Mouse (Mus musculus): ENCODE measurements around the gene Magi1. TPM values are rescaled to one million over a fixed set of nuclear protein-coding genes. Genes with fewer than 3 reads are reported as not detected.

The Magi1 gene
- polyA plus RNA-seq, 1 experiment: 2.1 TPM

DNA sequence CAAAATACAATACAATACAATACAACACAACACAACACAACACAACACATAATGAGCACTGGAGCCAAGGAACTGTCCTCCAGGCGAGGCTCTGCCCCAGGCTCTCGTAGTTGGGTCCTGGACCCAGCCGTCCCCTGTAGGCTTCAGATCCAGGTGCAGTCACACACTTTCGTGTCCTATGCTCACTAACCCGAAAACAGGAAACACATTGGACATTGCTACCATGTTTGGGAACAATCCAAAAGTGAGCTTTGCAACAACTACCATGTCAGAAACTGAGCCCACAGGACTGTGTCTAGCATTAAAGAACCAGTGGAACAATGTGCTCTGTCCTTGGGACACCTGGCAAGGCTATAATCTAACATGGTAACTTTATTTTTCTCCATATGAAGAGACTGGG, 22.9 kb downstream of the Magi1 start:
- no peak for TF ChIP-seq POLR2A (IDR thresholded peaks at IDR 0.05; ENCODE audit: control insufficient read depth, extremely low read depth, insufficient read depth, low read length, poor library complexity)
- TF ChIP-seq CTCF (IDR thresholded peaks at IDR 0.05; ENCODE audit: borderline replicate concordance, control insufficient read depth, extremely low read depth, insufficient read depth, low read length, poor library complexity): no peak
- H3K27ac ChIP-seq (ENCODE audit: control insufficient read depth, insufficient read depth, low read length): no peak overlapping the region
- WGBS: 66% methylated on average over 5 of the region's 5 CpGs

DNA sequence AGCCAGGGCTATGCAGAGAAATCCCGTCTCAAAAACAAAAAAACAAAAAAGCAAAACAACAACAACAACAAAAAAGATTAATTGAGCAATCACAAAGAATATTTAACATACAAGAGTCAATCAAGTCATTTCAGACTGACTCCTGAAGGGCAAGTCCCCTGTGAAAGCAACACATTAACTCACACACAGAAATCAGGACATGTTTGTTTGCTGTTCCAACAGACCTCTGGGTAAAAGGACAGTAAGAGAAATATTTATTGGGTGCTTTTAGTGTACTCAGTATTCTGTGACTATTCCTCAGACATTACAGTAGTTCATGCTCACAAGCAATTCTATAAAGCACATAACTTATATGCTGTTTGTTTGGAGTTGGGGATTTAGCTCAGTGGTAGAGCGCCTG, 23.7 kb downstream of the Magi1 start:
- WGBS: 90% methylated on average over 2 of the region's 2 CpGs
- no peaks in the 10 kb centered on the region for H3K27me3 ChIP-seq (ENCODE audit: control insufficient read depth, insufficient read depth, low read length)

More for the DNA sequence above, 22.9 kb downstream of the Magi1 start:
- no peaks in the 10 kb centered on the region for H3K4me1 ChIP-seq (replicated peaks; ENCODE audit: control insufficient read depth, insufficient read depth, low read length)
- no peaks in the 10 kb centered on the region for H3K36me3 ChIP-seq (ENCODE audit: control insufficient read depth, insufficient read depth, low read length)
- H3K27me3 ChIP-seq (ENCODE audit: control insufficient read depth, insufficient read depth, low read length): no peaks in the 10 kb centered on the region
- DNase-seq: no peak
- H3K4me3 ChIP-seq (ENCODE audit: control insufficient read depth, insufficient read depth, low read length): no peak overlapping the region

DNA sequence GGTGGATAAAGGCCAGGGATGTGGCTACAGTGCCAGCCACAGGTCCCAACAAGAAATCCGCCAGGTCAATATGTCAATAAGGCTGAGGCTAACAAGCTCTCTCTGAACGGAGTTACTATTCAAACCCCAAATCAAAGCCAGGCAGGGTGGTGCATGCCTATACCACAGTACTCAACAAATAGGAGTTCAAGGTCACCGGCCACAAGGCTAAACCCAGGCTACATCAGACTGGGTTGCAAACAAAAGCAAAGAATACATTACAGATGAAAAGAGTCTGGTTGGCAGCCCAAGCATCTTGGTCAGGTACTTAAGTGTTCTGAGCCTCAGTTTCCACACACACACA, 25.9 kb downstream of the Magi1 start:
- Histone ChIP-seq H3K4me1 (replicated peaks; ENCODE audit: control insufficient read depth, insufficient read depth, low read length) (no peaks in the 10 kb centered on the region), H3K36me3 (ENCODE audit: control insufficient read depth, insufficient read depth, low read length) (no peaks in the 10 kb centered on the region), H3K4me3 (ENCODE audit: control insufficient read depth, insufficient read depth, low read length) (no peak overlapping the region), H3K27ac (ENCODE audit: control insufficient read depth, insufficient read depth, low read length) (no peak overlapping the region), H3K27me3 (ENCODE audit: control insufficient read depth, insufficient read depth, low read length) (no peaks in the 10 kb centered on the region)
- no peak for DNase-seq
- WGBS: 95% methylated on average over 3 of the region's 3 CpGs
- TF ChIP-seq CTCF (IDR thresholded peaks at IDR 0.05; ENCODE audit: borderline replicate concordance, control insufficient read depth, extremely low read depth, insufficient read depth, low read length, poor library complexity): no peak

More for the DNA sequence above, 23.7 kb downstream of the Magi1 start:
- no peak for TF ChIP-seq CTCF (IDR thresholded peaks at IDR 0.05; ENCODE audit: borderline replicate concordance, control insufficient read depth, extremely low read depth, insufficient read depth, low read length, poor library complexity)
- no peak for TF ChIP-seq POLR2A (IDR thresholded peaks at IDR 0.05; ENCODE audit: control insufficient read depth, extremely low read depth, insufficient read depth, low read length, poor library complexity)
- DNase-seq: no peak
- no peaks in the 10 kb centered on the region for H3K36me3 ChIP-seq (ENCODE audit: control insufficient read depth, insufficient read depth, low read length)
- no peaks in the 10 kb centered on the region for H3K4me1 ChIP-seq (replicated peaks; ENCODE audit: control insufficient read depth, insufficient read depth, low read length)
- H3K4me3 ChIP-seq (ENCODE audit: control insufficient read depth, insufficient read depth, low read length): no peak overlapping the region
- H3K27ac ChIP-seq (ENCODE audit: control insufficient read depth, insufficient read depth, low read length): no peak overlapping the region

DNA sequence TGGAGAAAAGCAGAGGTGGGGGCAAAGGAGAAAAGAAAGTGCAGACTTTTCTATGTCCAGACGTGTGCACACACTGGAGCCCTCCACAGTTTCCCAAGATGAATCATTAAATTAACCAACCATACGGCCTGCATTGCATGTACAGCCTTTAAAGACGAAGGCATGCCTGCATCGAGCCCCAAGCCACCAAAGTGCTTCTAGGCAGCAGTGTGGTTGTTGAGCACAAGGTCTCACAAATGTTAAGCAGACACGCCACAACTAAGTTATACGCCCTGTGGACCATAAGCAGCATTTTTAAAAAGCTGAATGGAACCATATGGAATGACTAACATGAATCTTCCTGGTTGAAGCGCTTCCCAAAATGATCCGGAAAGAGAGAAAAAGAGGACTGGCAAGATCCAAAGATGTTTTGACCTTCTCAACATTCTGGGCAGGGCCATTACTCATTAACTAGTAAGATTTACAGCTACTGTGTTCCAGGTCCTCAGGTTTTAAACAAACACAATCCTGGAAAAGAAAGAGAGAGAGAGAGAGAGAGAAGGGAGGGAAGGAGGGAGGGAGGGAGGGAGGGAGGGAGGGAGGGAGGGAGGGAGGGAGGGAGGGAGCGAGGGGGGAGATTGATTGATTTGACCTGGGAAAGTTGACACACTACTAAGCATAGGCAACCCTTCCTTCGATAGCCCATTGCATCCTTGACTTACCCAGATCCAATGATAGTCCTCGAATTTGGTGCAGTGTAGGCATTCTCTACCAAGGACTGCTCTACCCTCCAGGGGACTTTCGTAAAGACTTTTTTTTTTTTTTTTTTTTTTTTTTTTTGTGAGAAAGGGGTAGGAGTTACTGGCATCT, 26.5 kb downstream of the Magi1 start:
- H3K27ac ChIP-seq (ENCODE audit: control insufficient read depth, insufficient read depth, low read length): no peak overlapping the region
- DNase-seq: no peak
- H3K4me3 ChIP-seq (ENCODE audit: control insufficient read depth, insufficient read depth, low read length): no peak overlapping the region
- TF ChIP-seq CTCF (IDR thresholded peaks at IDR 0.05; ENCODE audit: borderline replicate concordance, control insufficient read depth, extremely low read depth, insufficient read depth, low read length, poor library complexity): no peak
- no peak for TF ChIP-seq POLR2A (IDR thresholded peaks at IDR 0.05; ENCODE audit: control insufficient read depth, extremely low read depth, insufficient read depth, low read length, poor library complexity)
- H3K4me1 ChIP-seq (replicated peaks; ENCODE audit: control insufficient read depth, insufficient read depth, low read length): no peaks in the 10 kb centered on the region
- H3K36me3 ChIP-seq (ENCODE audit: control insufficient read depth, insufficient read depth, low read length): no peaks in the 10 kb centered on the region
- WGBS: 94% methylated on average over 12 of the region's 12 CpGs
- no peaks in the 10 kb centered on the region for H3K27me3 ChIP-seq (ENCODE audit: control insufficient read depth, insufficient read depth, low read length)

DNA sequence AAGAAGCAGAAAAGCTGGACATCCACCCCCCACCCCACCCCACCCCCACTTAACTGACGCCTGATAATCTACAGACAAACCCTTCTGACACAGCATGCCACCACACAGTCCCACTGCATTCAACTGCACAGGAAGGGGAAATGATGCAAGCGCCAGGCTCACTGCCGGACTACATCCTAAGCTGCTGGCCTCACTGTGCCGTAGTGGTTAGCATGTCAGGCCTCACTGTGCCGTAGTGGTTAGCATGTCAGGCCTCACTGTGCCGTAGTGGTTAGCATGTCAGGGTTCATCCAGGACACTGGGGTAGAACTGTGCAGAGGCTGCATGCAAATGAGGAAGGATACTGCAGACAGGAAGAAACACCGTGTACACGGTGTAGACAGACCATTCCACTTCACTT, 29.8 kb downstream of the Magi1 start:
- Histone ChIP-seq H3K27ac (ENCODE audit: control insufficient read depth, insufficient read depth, low read length) (no peak overlapping the region), H3K4me1 (replicated peaks; ENCODE audit: control insufficient read depth, insufficient read depth, low read length) (no peaks in the 10 kb centered on the region), H3K4me3 (ENCODE audit: control insufficient read depth, insufficient read depth, low read length) (no peak overlapping the region), H3K36me3 (ENCODE audit: control insufficient read depth, insufficient read depth, low read length) (no peaks in the 10 kb centered on the region), H3K27me3 (ENCODE audit: control insufficient read depth, insufficient read depth, low read length) (no peaks in the 10 kb centered on the region)
- no peak for TF ChIP-seq POLR2A (IDR thresholded peaks at IDR 0.05; ENCODE audit: control insufficient read depth, extremely low read depth, insufficient read depth, low read length, poor library complexity)
- TF ChIP-seq CTCF (IDR thresholded peaks at IDR 0.05; ENCODE audit: borderline replicate concordance, control insufficient read depth, extremely low read depth, insufficient read depth, low read length, poor library complexity): no peak
- WGBS: 5% methylated on average over 8 of the region's 8 CpGs
- no peak for DNase-seq

DNA sequence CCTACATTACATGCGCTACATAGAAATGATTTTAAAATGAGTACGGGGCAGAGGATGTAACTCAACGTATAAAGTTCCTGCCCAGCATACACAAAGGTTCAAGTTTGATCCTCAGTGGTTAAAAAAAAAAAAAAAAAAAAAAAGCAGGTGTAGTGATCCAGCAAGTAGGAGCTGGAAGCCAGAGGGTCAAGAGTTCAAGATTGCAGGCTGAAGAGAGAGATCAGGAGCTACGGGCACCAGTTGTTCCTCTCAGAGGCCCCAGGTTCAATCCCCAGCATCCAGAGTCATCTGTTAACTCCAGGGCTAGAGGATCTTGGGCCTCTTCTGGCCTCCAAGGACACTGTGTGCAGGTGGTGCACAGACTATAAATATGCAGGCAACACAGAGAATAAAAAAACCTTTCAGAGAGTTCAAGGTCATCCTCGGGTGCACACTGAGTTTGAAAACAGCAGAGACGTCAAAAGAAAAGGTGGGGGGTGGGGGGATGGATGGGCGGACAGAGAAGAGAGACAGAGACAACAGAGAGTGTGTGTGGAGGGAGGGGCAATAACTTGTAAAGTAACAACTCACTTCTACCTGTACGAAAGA, 32.3 kb downstream of the Magi1 start:
- no peak for DNase-seq
- Histone ChIP-seq H3K27me3 (ENCODE audit: control insufficient read depth, insufficient read depth, low read length) (no peaks in the 10 kb centered on the region), H3K4me1 (replicated peaks; ENCODE audit: control insufficient read depth, insufficient read depth, low read length) (no peaks in the 10 kb centered on the region), H3K27ac (ENCODE audit: control insufficient read depth, insufficient read depth, low read length) (no peak overlapping the region), H3K4me3 (ENCODE audit: control insufficient read depth, insufficient read depth, low read length) (no peak overlapping the region), H3K36me3 (ENCODE audit: control insufficient read depth, insufficient read depth, low read length) (no peaks in the 10 kb centered on the region)
- WGBS: 94% methylated on average over 8 of the region's 8 CpGs
- no peak for TF ChIP-seq POLR2A (IDR thresholded peaks at IDR 0.05; ENCODE audit: control insufficient read depth, extremely low read depth, insufficient read depth, low read length, poor library complexity)
- no peak for TF ChIP-seq CTCF (IDR thresholded peaks at IDR 0.05; ENCODE audit: borderline replicate concordance, control insufficient read depth, extremely low read depth, insufficient read depth, low read length, poor library complexity)

All from thymus, adult 2 months (tissue).